Mouse (Mus musculus) C2C12 (cell line): ENCODE data around the gene Fbxo42. TPM values are rescaled to one million over a fixed set of nuclear protein-coding genes. Genes with fewer than 3 reads are reported as not detected.

ENCODE experiments used
- H3K27me3 ChIP-seq: one replicate; pipeline ENCODE4 v1.6.1; 2011; ENCODE audit not compliant: control insufficient read depth, insufficient read depth, insufficient read length
- H3K36me3 ChIP-seq: one replicate; pipeline ENCODE4 v1.6.1; 2011; ENCODE audit not compliant: control insufficient read depth, insufficient read depth
- H3K4me3 ChIP-seq: one replicate; pipeline ENCODE4 v1.5.1; 2011; ENCODE audit warnings: mild to moderate bottlenecking, control low read depth; ENCODE audit not compliant: poor library complexity, insufficient read depth, severe bottlenecking
- H3K79me2 ChIP-seq: one replicate; pipeline ENCODE4 v1.6.1; 2011; ENCODE audit not compliant: control insufficient read depth, insufficient read depth
- H3K79me3 ChIP-seq: one replicate; pipeline ENCODE4 v1.6.1; 2011; ENCODE audit warnings: low read depth, control low read depth
- H3ac ChIP-seq: one replicate; pipeline ENCODE3; 2011; ENCODE audit warnings: low read depth; ENCODE audit not compliant: control insufficient read depth, insufficient read length
- CEBPB ChIP-seq: IDR thresholded peaks from one replicate; pipeline ENCODE4 v1.6.1; 2011; ENCODE audit warnings: low read depth, mild to moderate bottlenecking, control low read depth, moderate library complexity
- CTCF ChIP-seq: IDR thresholded peaks from one replicate; pipeline ENCODE4 v1.5.1; 2011; ENCODE audit not compliant: control insufficient read depth, insufficient read depth, insufficient read length
- FOSL1 ChIP-seq: IDR thresholded peaks from one replicate; pipeline ENCODE4 v1.8.0; 2011; ENCODE audit warnings: mild to moderate bottlenecking, low read length; ENCODE audit not compliant: poor library complexity, insufficient read depth, severe bottlenecking
- MAX ChIP-seq: IDR thresholded peaks from one replicate; pipeline ENCODE4 v1.6.1; 2011; ENCODE audit warnings: mild to moderate bottlenecking, control low read depth
- MYOD1 ChIP-seq: IDR thresholded peaks from one replicate; pipeline ENCODE4 v1.6.1; 2011; ENCODE audit warnings: low read depth; ENCODE audit not compliant: control insufficient read depth, insufficient read length
- MYOG ChIP-seq: IDR thresholded peaks from one replicate; pipeline ENCODE4 v1.6.1; 2011; ENCODE audit not compliant: control insufficient read depth, insufficient read length; ENCODE audit errors: extremely low read depth
- USF1 ChIP-seq: IDR thresholded peaks from one replicate; pipeline ENCODE4 v1.6.1; 2011; ENCODE audit warnings: low read depth, mild to moderate bottlenecking, control low read depth, moderate library complexity
- polyA plus RNA-seq: library from polyadenylated mRNA; unstranded; fragments of >200 nt; fragmentation: generic; extraction: Trizol; gene quantifications from one replicate; pipeline ENCODE4 v1.2.1, GENCODE M21; 2012; ENCODE audit warnings: missing spikeins

Fbxo42 gene
- polyA plus RNA-seq, 1 experiment = 11.6 TPM

- Histone ChIP-seq H3K36me3 (no peaks in the 10 kb centered on the region), H3K79me3 (peaks cover 83% of the 10 kb centered on the region), H3ac (no peak overlapping the region), H3K27me3 (no peaks in the 10 kb centered on the region), H3K79me2 (peaks cover 100% of the 10 kb centered on the region), H3K4me3 (no peak overlapping the region)
- TF ChIP-seq CTCF (no peak), MYOD1 (no peak), MAX (no peak), FOSL1 (no peak), USF1 (no peak), MYOG (no peak), CEBPB (no peak)
These were observed 10.9 kb downstream of the Fbxo42 start for GRCm38 (mm10) chr4:141158609-141159008.

GRCm38 (mm10) chr4:141159093-141159492 is 11.4 kb downstream of the Fbxo42 start:
- Histone ChIP-seq H3K36me3 (no peaks in the 10 kb centered on the region), H3K27me3 (no peaks in the 10 kb centered on the region), H3K79me2 (peaks cover 100% of the 10 kb centered on the region), H3ac (no peak overlapping the region), H3K79me3 (peaks cover 82% of the 10 kb centered on the region), H3K4me3 (no peak overlapping the region)
- TF ChIP-seq MAX (no peak), MYOG (no peak), USF1 (no peak), CEBPB (no peak), MYOD1 (no peak), FOSL1 (no peak), CTCF (no peak)

GRCm38 (mm10) chr4:141159666-141160065 is 12.0 kb downstream of the Fbxo42 start:
- no peaks in the 10 kb centered on the region for H3K27me3 ChIP-seq
- no peak overlapping the region for H3K4me3 ChIP-seq
- H3K79me2 ChIP-seq = peaks cover 100% of the 10 kb centered on the region
- no peaks in the 10 kb centered on the region for H3K36me3 ChIP-seq
- H3ac ChIP-seq = no peak overlapping the region
- no peak for TF ChIP-seq CTCF
- no peak for TF ChIP-seq MAX
- TF ChIP-seq MYOD1 = no peak
- TF ChIP-seq USF1 = no peak
- no peak for TF ChIP-seq FOSL1
- TF ChIP-seq CEBPB = no peak
- no peak for TF ChIP-seq MYOG
- H3K79me3 ChIP-seq = peaks cover 80% of the 10 kb centered on the region

GRCm38 (mm10) chr4:141160193-141160592 is 12.5 kb downstream of the Fbxo42 start:
- H3K27me3 ChIP-seq = no peaks in the 10 kb centered on the region
- no peak overlapping the region for H3K4me3 ChIP-seq
- no peaks in the 10 kb centered on the region for H3K36me3 ChIP-seq
- no peak overlapping the region for H3ac ChIP-seq
- H3K79me3 ChIP-seq = peaks cover 79% of the 10 kb centered on the region
- no peak for TF ChIP-seq CTCF
- no peak for TF ChIP-seq USF1
- no peak for TF ChIP-seq FOSL1
- TF ChIP-seq MYOG = no peak
- no peak for TF ChIP-seq MYOD1
- TF ChIP-seq MAX = no peak
- TF ChIP-seq CEBPB = no peak
- peaks cover 100% of the 10 kb centered on the region for H3K79me2 ChIP-seq

GRCm38 (mm10) chr4:141161699-141162208 is 14.0 kb downstream of the Fbxo42 start:
- no peak overlapping the region for H3K4me3 ChIP-seq
- H3ac ChIP-seq = no peak overlapping the region
- H3K79me3 ChIP-seq = peaks cover 80% of the 10 kb centered on the region
- TF ChIP-seq MYOD1 = no peak
- TF ChIP-seq MAX = no peak
- no peak for TF ChIP-seq MYOG
- no peak for TF ChIP-seq CEBPB
- TF ChIP-seq CTCF = no peak
- no peak for TF ChIP-seq FOSL1
- no peak for TF ChIP-seq USF1
- no peaks in the 10 kb centered on the region for H3K27me3 ChIP-seq
- H3K36me3 ChIP-seq = no peaks in the 10 kb centered on the region
- peaks cover 100% of the 10 kb centered on the region for H3K79me2 ChIP-seq

GRCm38 (mm10) chr4:141163729-141164128 is 16.0 kb downstream of the Fbxo42 start:
- Histone ChIP-seq H3K4me3 (no peak overlapping the region), H3K36me3 (peaks cover 6% of the 10 kb centered on the region), H3K79me3 (peaks cover 77% of the 10 kb centered on the region), H3K79me2 (peaks cover 99% of the 10 kb centered on the region), H3K27me3 (no peaks in the 10 kb centered on the region), H3ac (no peak overlapping the region)
- TF ChIP-seq USF1 (no peak), MAX (no peak), MYOG (no peak), MYOD1 (no peak), FOSL1 (no peak), CEBPB (no peak), CTCF (no peak)
